Mouse (Mus musculus) megakaryocyte, embryonic 14.5 days (primary cell): Measurements from ENCODE around the gene Nostrin.

ENCODE experiments used
- FLI1 ChIP-seq: IDR thresholded peaks from 2 replicates; pipeline ENCODE4 v1.6.1; 2012; ENCODE audit warnings: low read length, inconsistent platforms, mixed read lengths
- GATA1 ChIP-seq: IDR thresholded peaks from 3 replicates; pipeline ENCODE4 v1.6.1; 2012; ENCODE audit warnings: mixed read lengths, low read length, inconsistent platforms, borderline replicate concordance

DNA sequence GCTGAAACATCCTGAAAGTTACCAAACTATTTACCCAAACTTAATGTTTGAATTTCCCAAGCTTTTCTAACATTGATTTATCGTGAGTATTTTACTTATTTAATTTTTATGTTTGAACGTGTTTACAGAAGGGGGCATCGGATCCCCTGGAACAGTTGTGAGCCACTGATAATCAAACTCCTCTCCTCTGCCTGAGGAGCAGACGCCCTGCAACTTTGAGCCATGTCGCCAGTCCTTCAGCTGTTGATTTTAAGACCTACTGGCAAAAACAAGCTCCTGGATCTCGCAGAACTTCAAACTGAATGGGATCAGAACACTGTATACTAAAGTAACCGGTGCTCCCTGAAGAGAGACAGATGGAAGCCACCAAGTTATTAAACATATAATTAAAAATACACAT is 70.9 kb downstream of the Nostrin start:
- TF ChIP-seq GATA1 (no peak), FLI1 (no peak)
